Mouse (Mus musculus): Measurements from ENCODE around the gene Cnn3.

Cnn3 gene

DNA sequence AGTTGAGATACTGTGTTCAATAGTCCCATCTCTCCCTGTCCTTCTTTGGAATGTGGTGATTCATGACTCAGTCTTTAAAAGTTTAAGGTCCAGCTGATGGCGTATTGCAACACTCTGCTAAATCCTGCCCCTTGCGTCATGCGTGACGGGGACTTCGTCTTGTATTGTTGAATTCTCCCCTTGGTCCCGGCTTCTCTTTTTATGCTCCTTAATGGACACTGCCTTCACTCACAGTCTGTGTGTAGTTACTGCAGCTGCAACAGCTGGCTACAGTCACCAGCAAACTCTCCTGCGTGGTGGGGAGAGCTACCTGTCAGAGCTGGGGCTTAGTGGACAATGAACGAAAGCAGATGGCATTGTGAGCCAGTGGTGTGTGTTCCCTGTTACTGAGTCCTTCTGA, 23.2 kb downstream of the Cnn3 start:
- no peak for DNase-seq (ENCODE audit: low spot score in 2 of 2)

DNA sequence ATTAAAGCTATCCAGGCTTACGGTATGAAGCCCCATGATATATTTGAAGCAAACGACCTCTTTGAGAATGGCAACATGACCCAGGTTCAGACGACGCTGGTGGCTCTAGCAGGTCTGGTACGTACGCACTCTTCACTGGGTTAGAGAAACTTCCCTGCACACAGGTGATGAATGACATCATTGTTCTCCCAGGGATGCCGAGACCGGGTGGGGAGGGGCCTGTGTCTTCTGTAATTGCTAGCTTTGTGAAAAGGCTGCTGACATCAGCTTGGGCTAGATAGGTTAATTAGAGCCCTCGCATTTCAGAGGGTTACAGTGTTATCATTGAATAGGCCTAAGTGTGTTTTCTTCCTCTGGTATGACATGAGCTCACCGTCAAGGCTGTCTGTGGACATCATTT, 25.1 kb downstream of the Cnn3 start:
- DNase-seq (ENCODE audit: low spot score in 2 of 2) = no peak

DNA sequence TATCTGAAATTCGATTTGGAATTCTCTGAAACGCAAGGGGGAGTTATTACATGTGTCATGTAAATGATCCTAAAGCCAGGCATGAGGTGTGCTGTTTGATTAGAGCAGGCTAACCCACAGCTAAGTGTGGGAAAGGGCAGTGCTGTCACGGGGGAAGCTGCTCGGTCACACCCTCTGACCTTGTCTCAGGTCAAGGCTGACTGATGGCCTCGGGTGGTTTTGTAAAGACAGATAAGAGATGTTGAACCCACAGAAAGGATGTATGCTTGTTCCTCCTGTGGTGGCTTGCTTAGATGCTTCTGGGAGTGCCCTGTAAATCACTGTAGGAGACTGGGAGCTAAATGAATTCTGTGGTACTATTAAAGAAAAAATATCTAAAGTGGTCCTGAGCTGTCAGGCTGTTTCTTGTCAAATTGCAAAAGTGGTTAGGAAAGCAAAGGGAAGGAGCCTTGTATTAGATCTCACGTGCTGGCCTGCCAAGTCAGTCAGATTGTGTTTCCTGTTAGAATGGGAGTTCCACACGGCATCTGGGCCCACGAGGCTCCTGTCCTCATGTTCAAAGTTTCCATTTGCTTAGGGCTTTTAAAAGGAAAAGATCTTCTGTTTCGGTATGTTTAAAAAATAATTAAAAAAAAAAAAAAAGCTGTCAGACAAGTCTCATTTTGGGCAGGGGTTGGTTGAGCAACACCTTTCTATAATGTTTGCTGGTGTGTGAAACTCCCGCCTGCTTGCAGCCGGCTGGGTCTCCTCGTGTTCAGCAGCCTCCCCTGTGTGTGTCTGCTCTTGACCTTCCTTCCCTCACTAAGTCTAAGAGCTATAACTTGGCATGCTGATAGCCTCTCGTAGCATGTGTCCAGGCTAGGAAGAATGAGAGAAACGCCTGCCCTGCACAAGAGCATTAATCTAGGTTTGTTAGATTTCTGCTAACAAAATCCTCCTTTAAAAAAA, 32.5 kb downstream of the Cnn3 start:
- DNase-seq (ENCODE audit: low spot score in 2 of 2) = no peak

DNA sequence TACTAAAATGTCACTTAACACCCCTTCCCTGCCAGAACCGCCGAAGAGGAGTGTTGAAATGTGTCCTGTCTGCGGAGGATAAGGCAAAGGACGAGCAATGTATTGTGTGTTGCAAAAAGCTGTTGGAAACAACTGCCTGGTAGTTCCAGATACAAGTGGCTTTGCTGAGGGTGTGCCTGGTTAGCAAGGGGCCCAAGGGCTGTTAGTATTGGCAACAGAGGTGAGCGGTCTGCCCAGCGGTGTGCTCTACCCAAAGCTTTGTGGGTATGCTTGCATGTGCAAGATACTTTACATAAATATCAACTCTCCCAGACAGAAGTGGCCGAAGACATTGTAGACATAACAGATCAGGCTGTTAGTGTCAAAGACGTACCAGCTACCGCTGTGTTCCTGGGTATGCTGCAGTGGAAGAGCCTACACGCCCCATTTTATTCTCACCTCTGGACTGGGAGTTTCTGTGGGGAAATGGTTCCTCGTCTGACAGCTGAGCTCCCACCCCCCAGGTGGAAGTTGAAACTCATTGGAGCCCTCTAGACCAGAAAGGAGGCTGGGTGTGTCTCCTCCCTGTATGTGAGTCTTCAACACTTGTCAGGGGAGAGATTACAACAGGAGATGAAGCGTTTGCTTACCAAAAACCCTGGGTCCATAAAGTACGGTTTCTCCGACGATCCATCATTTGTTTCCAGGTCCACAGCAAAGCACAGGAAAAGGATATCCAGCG, 34.3 kb downstream of the Cnn3 start:
- no peak for DNase-seq (ENCODE audit: low spot score in 2 of 2)

DNA sequence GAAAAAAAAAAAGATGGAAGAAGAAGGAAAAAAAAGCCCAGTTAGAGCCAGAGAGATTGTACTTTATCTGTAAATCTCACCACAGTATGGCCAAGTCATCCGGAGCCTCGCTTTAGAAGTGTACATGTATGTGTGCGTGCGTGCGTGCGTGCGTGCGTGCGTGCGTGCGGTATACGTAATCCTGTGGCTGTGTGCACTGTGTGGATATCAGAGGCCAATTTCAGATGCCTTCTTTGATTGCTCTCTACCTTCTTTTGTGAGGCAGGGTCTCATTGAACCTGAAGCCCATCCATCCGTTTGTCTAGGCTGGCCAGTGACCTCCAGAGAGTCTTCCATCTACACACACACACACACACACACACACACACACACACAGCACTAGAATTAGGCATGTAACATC, 35.2 kb downstream of the Cnn3 start:
- DNase-seq (ENCODE audit: low spot score in 2 of 2) = no peak

DNA sequence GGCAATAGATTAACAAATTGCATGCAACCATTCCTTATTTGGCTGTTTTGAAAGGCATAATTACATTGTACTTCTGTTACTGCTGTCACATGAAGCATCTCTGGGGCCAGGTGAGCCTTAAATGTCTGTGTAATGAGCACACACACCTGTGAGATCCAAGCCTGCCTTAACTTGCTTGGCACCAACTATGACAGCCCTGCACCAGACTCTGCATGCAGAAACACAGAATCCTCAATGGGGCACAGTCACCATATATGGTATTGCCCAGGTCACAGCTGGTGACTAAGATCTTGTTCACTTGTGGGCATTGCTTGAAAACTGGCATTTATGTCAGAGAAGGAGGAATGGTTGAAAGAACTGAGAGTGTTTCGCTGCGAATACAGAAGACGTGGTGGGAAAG, 36.5 kb downstream of the Cnn3 start:
- no peak for DNase-seq (ENCODE audit: low spot score in 2 of 2)

DNA sequence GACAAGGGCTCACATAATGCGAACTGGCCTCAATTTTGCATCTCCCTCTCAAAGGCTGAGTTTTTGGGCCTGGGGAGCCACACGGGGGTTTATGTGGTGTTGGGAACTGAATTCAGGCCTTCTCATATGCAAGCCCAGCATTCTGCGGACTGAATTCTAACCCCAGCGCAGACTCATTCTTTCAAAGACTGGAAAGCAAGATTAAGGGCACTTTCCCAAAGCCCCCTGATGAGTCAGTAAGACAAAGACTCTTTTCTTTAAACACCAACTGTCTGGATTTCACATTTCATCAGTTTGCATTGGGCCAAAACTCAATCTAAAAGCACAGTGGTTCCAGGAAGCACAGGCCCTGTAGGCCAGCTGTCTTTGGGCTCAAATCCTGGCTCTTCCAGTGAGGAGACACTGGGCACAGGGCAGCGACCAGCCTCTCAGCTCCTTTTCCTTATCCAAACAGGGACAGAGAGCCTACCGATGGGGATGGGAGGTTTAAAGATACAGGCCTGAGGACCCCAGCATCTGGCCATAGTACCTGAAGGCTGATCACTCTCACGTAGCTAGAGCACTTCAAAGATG, 38.5 kb downstream of the Cnn3 start:
- no peak for DNase-seq (ENCODE audit: low spot score in 2 of 2)

DNA sequence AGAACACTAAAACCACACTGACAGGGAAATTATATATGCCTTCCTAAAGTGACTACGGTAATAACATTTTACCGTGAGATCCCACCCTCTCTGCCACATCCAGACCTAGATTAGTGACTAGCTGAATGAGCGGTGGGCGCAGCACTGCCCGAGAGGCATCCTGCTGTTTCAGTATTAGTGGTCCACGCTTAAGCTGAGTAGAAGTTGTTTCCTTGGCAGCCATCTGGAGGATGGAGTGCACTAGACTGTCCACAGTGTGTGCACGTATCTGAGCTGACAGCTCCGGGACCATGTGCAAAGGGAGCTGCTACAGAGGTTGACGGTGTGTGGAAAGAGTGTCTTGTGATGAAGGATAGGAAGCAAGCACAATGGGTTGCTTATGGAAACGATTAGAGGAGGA, 39.5 kb downstream of the Cnn3 start:
- no peak for DNase-seq (ENCODE audit: low spot score in 2 of 2)

DNA sequence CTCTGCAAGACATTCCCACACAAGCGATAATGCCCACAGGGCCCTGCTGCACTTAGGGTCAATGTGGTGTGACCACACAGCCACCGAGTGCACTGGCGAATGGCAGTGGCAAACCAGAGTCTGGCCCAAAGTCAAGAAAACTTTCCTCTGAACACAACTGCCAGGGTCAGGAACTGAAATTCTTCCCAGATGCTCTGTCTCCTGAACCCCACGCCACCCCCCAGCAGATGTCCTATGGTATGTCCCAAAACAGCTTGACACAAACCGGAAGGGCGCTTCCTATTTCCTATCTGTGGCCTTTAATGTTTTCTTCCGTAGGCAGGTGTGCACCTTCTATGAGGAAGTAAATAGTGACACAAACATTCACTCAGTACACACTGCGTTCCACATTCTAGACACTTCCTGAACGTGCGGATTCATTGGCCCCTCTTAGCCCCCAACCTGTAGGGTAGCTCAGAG, 40.8 kb downstream of the Cnn3 start:
- DNase-seq (ENCODE audit: low spot score in 2 of 2) = no peak

DNA sequence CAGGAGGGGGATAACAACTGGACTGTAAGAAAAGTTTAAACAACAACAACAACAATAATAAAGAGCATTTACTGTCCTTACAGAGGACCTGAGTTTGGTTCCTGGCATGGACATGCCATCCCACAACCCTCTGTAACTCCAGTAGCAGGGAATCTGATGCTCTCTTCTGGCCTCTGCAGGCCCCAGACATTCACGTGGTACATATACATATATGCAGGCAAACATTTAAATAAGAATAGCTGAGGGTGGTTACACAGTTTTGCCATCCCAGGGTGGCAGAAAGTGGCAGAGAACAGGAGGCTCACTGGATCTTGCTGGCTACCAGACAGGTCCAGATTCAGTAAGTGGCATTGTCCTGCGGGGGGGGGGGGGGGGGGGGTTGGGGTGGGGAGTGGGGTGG, 41.8 kb downstream of the Cnn3 start:
- DNase-seq (ENCODE audit: low spot score in 2 of 2) = no peak

DNA sequence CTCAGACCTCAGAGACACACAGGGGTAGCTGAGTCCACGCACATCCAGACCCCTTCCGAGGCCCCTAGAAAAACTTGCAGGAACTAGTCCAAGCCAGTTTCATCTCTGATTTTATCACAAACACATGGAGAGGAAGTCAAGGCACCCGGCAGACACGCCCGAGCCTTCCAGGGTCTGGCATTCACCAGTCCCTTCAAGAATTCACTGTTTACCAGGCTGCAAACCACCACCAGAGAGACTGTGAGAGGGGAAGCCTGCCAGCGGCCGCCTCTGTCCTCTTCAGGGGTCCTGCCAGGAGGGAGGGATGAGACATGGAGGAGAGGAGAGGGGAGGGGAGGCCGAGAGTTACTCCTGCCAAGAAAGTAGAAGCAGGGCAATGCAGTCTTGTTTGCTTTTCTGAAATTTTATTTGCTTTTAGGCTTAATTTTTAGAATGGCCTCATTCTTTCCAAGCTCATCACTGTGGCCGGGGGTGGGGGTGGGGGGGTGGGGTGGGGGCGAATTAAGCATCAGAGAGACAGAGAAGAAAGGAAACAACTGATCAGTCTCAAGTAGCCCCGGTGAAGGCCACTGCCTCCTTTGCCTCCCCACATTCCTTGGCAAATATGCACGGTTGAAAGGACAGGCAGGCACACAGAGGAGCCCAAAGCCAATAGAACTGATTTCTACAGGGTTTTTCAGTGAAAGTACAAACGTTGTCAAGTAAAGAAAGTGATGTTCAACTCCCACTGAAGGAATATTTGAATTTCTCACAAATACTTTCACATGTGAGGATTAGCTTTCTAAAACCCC, 43.1 kb downstream of the Cnn3 start:
- peak in 1 of 2 experiments; percentile 46 for DNase-seq (ENCODE audit: low spot score in 2 of 2)

DNA sequence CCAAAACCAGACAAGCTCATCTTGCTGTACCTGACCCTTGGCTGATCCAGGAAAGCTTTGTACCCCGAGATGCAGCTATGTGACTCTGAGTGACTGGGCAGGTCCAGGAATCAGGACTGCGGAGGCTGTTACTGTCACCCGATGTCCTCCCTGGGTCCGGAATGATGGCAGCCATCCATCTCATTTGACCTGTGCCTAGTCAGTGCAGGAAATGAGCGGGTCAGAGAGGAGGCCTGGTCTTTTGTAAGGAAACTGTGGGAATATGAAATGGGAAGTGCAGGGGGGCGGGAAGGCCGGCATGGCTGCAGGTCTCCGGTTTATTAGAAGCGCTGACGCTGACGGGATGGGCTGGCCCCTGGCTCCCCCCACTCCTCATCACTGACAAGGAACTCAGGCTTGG, 45.4 kb downstream of the Cnn3 start:
- no peak for DNase-seq (ENCODE audit: low spot score in 2 of 2)

DNA sequence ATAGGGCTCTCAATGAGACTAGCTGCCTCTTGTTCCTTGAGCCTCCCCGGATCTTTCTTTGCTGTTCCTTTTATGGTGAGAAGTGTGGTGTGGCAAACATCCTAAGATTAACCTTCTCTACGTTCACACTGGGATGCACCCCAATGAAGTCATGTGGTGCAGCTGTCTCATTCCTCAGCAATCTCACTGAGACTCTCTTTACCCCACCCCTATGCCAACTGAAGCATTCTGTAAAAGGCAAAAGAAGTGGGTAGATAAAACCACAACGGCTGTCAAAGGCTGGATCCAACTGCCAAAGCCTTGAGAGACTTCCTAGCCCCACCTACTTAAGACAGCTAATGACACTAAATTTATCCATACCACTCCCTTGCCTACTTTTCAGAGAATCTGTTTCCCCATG, 48.4 kb downstream of the Cnn3 start:
- no peak for DNase-seq (ENCODE audit: low spot score in 2 of 2)

DNA sequence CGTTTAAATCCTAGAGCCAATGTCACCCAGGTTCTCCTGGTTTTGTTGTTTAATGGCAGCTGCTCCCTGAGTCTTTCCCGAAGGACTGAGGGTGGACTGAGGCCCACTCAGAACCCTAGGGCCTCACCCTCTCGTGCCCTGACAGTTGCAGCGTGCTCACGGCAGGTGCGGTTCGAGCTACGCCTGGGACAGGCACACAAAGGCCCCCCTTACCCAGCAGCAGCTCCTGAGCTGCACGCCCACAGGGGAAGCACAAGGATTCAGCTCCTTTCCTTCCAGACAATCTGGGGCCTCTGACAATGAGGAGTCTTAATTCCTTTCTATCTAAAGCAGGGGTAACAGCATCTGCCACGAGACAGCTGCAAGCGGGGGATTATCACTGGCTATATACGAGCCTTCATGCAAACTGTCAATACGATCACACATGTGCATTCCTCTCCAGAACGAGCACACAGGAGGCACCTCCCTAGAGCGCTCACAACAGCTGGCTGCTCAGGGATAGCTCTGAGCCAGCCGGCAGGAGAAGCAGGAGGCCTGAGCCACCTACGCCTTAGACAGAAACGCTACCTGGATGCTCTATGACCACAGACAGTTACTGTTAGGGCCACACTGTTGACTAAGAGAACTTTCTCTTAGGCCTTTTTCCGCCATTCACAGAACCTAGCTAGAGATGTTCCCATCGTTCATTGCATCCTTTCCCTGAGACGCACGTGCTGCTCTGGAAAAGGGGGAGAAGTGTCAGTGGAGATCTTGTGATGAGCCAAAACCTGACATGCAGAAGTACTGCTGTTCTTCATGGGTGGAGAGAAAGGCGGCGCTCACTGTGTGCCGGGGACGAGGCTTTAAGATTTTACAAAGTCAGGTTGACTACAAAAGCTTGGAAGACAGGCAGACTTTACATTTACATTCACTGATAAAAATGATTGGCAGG, 54.0 kb downstream of the Cnn3 start:
- no peak for DNase-seq (ENCODE audit: low spot score in 2 of 2)

DNA sequence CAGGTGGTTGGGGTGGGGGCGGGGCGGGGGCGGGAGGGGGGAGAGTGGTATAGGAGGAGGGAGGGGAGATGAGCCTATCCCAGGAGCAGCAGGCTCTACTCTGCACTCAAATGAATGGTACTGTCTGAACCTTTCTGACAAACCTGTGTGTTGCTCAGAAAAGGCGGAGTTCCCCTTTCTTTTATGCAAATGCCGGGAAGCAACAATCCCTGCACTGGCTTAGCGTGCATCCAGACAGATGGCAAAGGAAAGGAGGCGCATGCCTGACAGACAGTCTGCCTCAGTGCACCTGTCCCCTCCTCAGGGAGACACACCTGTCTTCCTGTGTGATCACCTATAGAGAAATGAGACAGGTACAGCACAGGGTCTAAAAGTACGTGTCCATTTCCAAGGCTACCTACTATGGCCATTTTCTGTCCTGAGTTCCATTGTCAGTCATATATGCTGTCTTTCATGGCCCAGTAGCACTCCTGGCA, 54.7 kb downstream of the Cnn3 start:
- DNase-seq (ENCODE audit: low spot score in 2 of 2) = no peak

DNA sequence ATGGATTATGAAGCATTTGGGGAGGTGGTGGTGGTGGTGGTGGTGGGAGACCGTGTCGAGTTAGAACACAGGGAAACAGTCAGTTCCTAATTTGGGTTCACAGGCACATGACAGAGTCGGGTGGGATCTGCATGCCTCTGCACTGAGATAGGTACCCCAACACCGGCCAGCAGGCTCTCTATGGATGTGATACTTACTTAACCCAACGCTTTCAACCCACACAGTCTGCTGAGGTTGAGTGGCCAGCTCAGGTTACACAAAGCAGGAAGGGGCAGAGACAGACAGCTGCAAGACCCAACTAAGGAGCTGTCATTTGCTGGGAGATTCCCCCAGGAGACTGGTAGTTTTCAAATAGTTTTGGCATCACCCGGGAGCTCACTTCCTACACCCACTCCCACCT, 55.3 kb downstream of the Cnn3 start:
- DNase-seq (ENCODE audit: low spot score in 2 of 2) = no peak

DNA sequence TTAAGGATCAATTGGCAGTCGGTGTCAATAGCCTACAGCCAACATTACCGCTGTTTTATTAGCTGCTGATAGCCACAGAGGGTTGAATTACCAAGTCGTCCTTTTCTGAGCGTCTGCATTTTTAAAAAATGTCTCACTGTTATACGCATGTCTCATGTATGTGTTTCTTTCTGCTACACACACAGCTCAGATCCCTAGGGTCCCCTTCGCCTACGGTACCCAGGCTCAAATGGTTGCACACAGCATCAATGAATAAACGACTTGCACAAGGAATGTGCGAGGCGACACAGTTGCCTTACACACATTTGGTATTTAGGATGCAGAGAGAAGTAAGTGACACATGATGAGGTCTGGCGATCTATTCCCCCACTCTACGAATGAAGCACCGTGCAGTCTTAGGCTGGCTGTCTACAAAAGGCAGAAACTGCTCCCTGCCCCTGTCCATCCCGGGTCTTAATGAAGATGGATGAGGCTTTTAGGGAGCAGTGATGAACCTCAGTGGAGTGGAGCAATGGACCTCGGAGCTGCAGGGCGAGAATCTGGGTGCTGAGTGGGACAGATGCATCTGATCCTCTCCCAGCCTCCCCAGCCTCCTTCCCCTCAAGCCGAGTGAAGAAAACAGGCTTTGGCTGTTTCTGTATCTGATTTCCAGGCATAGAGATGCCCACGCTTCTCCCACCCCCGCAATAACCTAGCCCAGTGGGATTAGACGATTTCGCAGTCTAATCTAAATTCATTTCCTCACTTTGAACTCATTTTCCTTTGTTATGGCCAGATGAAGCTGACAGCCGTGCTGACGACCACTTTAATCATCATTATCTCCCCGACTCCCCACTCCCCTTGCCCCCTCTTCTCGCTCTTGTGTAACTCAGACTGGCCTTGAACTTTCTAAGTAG, 57.2 kb downstream of the Cnn3 start:
- DNase-seq (ENCODE audit: low spot score in 2 of 2) = no peak

DNA sequence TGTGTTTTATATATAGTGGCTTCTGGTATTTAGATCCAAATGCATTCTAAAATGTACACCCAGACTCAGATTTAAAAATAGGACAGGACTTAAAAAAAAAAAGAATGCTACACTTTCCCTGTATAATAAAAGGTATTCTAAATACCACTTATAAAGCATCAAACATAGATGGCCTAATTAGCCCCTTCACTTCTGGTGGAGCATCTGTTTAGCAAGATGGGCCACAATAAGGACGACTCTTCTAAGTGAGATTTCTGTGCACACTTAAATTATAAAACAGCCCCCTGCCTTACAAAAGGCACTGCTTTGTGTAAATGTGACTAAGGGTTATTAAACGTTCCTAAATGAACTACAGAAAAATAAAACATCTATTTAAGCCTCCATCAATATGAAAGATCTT, 58.9 kb downstream of the Cnn3 start:
- no peak for DNase-seq (ENCODE audit: low spot score in 2 of 2)

DNA sequence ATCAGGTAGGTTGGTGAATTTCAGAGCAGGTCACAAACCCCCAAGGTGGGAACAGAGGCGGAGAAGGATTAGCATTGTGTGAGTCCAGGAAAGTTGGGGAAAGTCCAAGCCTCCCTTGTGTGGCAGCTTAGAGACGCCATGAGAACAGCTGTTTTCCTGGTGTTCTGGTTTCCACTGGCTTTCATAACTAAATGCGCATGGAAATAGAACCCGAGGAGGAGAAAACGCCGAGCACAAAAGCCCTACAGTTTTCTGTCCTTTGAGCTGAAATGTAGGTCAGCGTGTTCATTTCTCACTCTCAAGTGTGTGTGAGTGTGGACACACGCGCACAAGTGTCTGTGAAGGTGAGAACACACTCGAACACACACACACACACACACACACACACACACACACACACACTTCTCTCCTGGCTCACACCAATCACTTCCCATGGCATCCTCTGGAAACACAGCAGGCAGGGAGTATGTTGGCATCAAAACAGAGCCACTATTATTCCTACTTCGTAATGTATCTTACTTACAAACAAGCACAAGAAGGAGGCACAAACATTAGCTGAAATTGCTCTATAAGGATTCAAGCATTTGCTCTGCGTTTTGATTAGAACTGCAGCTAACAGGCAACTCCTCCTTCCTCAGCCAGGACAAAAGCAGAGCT, 63.3 kb downstream of the Cnn3 start:
- no peak for DNase-seq (ENCODE audit: low spot score in 2 of 2)

Data from urinary bladder, postnatal 4 days (tissue).